Mouse (Mus musculus) mesoderm, embryonic 11.5 days (tissue): ENCODE data around the gene Fam178b.

Experiments
- DNase-seq: peaks from one replicate; pipeline ENCODE4 v3.0.0-alpha.2; 2012; ENCODE audit warnings: low read depth, low spot score

The Fam178b gene

DNA sequence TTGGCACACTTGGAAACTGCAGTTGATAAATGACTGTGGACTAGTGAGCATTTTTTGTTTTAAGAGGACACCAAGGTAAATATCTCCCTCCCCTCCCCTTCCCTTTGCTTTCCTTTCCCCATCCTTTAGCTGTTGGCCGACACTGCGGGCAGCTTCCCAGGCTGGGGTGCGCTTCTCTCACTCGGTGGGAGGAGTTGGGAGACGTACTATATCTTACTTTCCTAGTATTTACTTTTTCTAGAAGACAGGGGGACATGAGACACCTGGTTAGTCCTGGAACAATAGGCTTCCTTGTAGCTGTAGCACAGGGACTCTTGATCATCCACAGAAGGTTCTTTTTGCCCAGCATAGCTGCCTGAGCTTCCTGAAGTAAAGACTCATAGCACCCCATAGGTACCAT is 158.9 kb downstream of the Fam178b start:
- no peak for DNase-seq

DNA sequence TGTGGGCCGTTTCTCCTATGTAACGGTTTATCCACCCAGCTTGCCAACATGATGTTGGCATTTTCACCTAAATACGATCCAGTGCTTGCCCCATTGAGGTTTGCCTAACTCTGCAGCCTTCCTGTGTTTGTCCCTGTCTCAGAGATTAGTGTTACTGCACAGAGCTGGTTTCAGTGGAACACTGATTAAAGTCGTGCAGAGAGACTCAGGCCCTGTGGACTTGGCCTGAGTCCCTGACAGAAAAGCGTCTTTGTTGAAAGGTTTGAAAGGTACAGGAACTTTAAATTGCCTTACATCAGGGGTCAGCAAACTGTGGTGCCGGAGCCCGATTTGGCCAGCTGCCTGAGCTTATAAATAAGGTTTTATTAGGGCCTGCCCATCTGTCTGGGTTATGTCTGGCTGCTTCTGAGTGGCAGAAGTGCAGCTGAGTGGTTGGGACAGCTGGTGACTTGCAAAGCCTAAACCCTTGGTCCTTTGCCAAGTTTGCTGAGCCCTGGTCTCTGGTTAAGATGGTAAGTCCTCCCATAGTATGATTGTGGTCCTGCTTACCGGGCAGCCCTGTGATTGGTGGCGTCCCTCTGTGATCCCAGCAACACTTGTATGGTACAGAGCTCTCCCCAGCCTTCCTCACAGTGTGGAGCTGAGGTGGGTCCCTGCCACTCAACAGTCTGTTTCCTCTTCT is 159.5 kb downstream of the Fam178b start:
- DNase-seq: no peak

- DNase-seq: no peak
These were observed 160.8 kb downstream of the Fam178b start for GRCm38 (mm10) chr1:36522210-36522609.

- no peak for DNase-seq
These were observed 163.4 kb downstream of the Fam178b start for GRCm38 (mm10) chr1:36519626-36520025.

- no peak for DNase-seq
These were observed 164.7 kb downstream of the Fam178b start for GRCm38 (mm10) chr1:36518259-36518658.

GRCm38 (mm10) chr1:36513718-36514117 is 169.3 kb downstream of the Fam178b start:
- DNase-seq: peak; percentile 60

DNA sequence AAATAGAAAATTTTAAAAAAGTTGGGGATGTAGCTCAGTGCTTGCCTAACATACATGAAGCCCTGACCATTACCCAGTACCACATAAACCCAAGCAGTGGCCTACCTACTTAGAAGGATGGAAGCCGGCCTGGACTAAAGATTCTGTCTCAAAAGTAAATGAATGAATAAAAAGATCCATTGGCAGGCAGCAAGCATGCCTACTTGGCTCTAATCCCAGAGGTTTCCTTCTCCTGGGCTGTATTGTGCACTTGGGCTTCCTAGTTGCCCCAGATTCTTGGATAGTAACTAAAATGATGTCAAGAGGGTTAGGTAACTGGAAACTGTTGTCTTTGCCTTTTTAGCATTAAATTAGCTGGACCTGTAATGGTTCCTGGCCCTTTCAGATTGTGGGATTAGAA is 169.7 kb downstream of the Fam178b start:
- DNase-seq: no peak

- no peak for DNase-seq
These were observed 170.1 kb downstream of the Fam178b start for GRCm38 (mm10) chr1:36512966-36513280.
